Mouse (Mus musculus): Measurements from ENCODE around the gene Lix1.
A peak's percentile ranks its signal among the peaks of the same experiment; 100 is the strongest.

The Lix1 gene

DNA sequence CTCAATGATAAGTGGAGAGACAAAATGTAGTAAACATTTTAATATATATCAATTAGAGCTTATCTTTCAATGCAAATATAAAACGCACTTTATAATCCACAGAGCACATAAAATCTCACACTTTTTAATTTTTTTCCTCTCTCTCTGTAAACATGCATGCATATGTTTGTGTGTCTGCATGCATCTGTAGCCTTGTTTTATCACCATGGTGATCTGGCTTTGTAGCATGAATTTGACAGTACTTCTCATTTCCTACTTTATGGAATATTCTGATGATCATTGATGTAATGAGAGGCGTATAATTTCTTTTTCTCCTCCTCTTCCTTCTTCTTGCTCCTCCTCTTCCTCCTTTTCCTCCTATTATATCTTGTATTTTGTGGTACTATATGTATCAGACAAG lies 9.7 kb downstream of the Lix1 start:
- DNase-seq (ENCODE audit: low spot score in 2 of 2): no peak

DNA sequence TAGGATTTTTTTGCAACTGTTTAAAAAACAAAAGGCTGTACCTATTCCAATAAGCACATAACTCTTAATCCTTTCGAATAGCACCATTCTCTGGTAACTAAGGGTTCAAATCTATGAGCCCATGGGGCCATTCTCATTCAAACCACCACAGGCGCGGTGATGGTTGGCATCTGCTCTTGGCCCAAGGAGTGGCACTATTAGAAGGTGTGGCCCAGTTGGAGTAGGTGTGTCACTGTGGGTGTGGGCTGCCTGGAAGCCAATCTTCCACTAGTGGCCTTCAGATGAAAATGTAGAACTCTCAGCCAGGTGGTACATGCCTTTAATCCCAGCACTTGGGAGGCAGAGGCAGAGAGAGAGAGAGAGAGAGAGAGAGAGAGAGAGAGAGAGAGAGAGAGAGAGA lies 11.7 kb downstream of the Lix1 start:
- DNase-seq (ENCODE audit: low spot score in 2 of 2): no peak

GRCm38 (mm10) chr17:17424609-17425307 lies 22.3 kb downstream of the Lix1 start:
- DNase-seq (ENCODE audit: low spot score in 2 of 2): no peak

- no peak for DNase-seq (ENCODE audit: low spot score in 2 of 2)
Measured at GRCm38 (mm10) chr17:17425308-17425813, 22.9 kb downstream of the Lix1 start.

DNA sequence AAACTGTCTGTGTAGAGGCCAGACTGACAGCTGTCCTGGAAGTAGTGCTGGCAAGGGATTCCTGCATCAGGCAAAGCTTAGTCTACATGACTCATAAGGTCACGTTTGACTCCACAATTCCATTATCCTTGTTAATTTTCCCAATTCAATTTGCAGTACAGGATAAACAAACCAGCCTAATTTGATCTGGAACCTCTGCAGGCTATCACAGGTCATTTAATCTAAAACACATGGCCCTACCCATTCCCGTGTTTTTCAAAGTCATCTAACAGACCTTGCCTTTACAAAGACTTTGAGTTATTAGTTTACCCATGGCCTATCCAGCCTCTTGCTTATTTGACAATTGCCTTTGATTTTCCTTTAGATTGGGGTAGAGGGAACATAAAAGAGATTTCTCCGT lies 23.4 kb downstream of the Lix1 start:
- DNase-seq (ENCODE audit: low spot score in 2 of 2): no peak

DNA sequence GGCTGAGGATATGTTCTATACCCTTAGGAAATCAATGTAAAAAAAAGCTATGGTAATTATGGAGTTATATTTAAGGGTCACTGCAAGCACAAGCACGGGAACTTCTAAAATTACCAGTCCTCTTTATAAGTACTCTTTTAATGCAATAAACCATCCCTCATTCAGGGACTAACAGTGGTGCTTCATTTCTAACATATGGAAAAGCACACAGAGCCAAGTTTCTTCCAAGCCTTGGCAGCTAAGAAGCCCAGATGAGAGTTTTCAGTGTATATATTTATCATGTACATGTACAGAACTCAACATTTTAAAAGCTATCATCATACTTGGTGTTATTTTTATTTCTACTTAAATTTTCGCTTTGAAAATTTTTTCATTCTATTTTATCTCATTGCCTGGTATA lies 26.4 kb downstream of the Lix1 start:
- DNase-seq (ENCODE audit: low spot score in 2 of 2): no peak

- no peak for DNase-seq (ENCODE audit: low spot score in 2 of 2)
Measured at GRCm38 (mm10) chr17:17433679-17434078, 31.2 kb downstream of the Lix1 start.

GRCm38 (mm10) chr17:17438576-17439191 lies 36.2 kb downstream of the Lix1 start:
- DNase-seq (ENCODE audit: low spot score in 2 of 2): no peak

DNA sequence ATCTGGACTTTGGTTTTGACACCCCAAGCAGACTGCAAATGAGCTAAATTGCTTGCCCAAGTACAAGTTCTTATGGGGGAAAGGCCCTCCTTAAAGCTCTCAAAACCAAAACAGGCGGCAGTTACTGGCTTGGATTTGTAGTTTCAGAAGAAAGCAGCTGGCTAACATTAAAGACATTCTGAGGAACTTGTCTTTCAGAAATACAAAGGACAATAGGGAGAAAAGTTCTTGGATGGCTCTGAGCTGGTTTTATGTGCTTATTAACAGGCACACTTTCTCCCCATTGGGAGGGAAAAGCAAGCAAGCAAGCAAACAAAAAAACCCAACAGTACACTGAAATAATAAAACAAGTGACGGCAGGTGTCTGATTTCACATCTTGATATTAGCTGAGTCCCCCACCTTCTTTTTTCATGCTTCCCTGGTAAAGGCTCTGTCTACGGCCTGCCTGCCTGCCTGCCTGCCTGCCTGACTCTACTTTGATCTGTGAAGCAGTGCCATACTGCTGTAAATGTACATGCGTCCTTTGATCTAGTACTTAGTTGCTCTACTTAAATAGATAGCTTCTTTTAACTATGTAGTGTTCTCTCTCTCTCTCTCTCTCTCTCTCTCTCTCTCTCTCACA lies 39.5 kb downstream of the Lix1 start:
- no peak for DNase-seq (ENCODE audit: low spot score in 2 of 2)

- no peak for DNase-seq (ENCODE audit: low spot score in 2 of 2)
Measured at GRCm38 (mm10) chr17:17444297-17444886, 41.9 kb downstream of the Lix1 start.

GRCm38 (mm10) chr17:17446683-17447082 lies 44.2 kb downstream of the Lix1 start:
- no peak for DNase-seq (ENCODE audit: low spot score in 2 of 2)

DNA sequence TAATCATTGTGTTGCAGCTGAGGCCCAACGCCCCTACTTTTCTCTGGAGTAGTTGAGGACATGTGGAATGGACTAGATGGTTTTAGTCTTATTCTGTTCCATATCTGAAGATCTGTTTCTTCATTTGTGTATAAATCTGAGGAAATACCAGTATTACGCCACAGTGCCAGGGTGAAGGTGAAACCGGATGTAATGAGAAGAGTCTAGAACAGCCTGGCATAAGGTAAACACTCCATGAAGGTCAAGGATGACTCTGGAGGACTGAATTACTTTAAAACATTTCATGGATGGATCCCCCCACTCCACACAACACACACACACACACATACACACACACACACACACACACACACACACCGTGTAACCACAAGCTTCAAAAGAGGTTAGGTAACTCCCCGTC lies 45.3 kb downstream of the Lix1 start:
- peak in 1 of 2 experiments; percentile 4 for DNase-seq (ENCODE audit: low spot score in 2 of 2)

DNA sequence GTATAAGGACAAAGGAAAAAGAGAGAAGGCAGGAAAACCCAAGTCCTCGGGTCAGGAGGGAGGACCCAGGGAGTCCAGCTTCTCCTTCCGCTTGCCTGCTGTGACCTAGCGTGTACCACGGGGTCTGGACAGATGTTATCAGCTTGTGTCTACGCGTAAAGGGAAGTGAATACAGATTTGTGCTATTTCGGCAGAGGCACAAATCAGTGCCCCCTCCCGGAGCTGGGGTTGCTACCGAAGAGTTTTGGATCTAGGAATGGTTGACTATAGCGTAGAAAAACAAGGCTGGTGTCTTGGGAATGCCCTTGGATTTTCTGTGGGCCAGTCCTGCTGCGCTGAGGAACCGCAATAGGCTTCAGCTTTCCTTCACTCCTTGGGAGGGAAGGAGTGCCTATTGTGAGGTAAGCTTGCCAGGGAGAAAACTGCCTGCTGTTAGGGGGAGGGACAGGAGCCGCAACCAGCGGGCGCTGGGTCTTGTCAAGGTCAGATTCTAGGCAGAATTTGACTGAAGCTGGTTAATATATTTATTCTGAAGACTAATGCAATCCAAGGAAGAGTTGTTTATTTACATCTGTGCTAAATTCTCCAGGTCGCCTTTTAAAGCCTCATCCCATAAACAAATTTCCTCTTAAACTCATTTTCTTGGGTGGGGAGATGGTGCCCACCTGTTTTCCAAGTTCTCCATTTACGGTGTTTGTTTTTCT lies 46.4 kb downstream of the Lix1 start:
- peak; percentile 51 to 57 for DNase-seq (ENCODE audit: low spot score in 2 of 2)

GRCm38 (mm10) chr17:17449441-17449770 lies 46.9 kb downstream of the Lix1 start:
- DNase-seq (ENCODE audit: low spot score in 2 of 2): peak; percentile 8 to 19

DNA sequence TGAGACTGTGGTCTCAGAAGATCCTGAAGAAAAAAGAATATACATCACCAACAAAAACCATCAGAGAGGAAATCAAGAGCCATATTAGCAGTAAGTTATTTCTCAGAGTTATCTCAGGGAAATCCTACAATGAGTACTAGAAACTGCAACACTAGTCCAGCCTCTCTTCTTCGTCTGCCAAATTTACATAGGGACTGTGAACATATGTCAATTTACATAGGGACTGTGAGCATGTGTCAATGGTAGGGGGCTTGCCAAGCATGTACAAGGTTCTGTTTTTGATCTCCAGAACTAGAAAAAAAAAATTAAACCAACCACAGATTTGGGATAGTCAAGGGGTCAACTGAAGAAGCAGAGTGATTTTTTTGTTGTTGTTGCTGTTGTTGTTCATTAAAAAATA lies 48.6 kb downstream of the Lix1 start:
- no peak for DNase-seq (ENCODE audit: low spot score in 2 of 2)

- no peak for DNase-seq (ENCODE audit: low spot score in 2 of 2)
Measured at GRCm38 (mm10) chr17:17452617-17453016, 50.1 kb downstream of the Lix1 start.

- no peak for DNase-seq (ENCODE audit: low spot score in 2 of 2)
Measured at GRCm38 (mm10) chr17:17454573-17454972, 52.1 kb downstream of the Lix1 start.

GRCm38 (mm10) chr17:17485789-17486188 lies 83.3 kb downstream of the Lix1 start:
- DNase-seq (ENCODE audit: low spot score in 2 of 2): no peak

GRCm38 (mm10) chr17:17490820-17491621 lies 88.5 kb downstream of the Lix1 start:
- DNase-seq (ENCODE audit: low spot score in 2 of 2): no peak

GRCm38 (mm10) chr17:17491622-17492001 lies 89.1 kb downstream of the Lix1 start:
- DNase-seq (ENCODE audit: low spot score in 2 of 2): no peak

- DNase-seq (ENCODE audit: low spot score in 2 of 2): no peak
Measured at GRCm38 (mm10) chr17:17492116-17492515, 89.6 kb downstream of the Lix1 start.
